Mouse (Mus musculus): Measurements from ENCODE around the gene Clk2.

Clk2 gene

GRCm38 (mm10) chr3:89226361-89226760 lies 61.8 kb downstream of the Clk2 start:
- DNase-seq = peak in 1 of 2 experiments; percentile 58
